Mouse (Mus musculus) mouse embryonic stem cell (cell line): Measurements from ENCODE around the gene Taf6l.
"Not testable (repeated sequence)": the region's sequence is repeated elsewhere in the genome, so short reads cannot be mapped to it uniquely, and the experiment has no call there.

Experiments used
- in situ Hi-C, 2 experiments: fragments of 300-500 bp; cut with MboI; formaldehyde crosslinking; loops; 1 replicate in 1 of 2; 3 replicates in 1 of 2; pipeline ENCODE4 v1.14.3; 2019 to 2020; ENCODE audit warnings: low sequenced_read_pairs in 2 of 2, low pct_unique_long_range_greater_than_20kb in 1 of 2, mixed read lengths in 1 of 2; ENCODE audit not compliant: unreplicated experiment in 1 of 2

Gene Taf6l

DNA sequence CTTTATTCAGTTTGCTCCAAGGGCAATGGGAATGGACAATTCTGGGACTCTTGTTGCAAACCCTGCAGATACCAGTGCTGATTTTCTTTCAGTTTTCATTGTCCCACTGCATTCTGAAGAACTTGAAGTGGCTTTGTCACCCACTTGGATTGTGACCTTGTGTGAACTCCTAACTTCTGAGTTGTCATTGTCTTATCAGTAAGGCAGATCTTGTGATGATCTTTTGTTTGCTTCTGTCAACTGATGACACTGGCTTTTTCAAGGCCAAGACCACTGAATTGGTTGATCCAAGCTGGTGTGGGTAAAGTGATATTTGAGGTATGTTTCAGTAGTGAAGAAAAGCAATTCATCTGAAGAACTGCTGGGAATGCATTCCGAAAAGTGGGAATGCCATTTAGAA, 40.8 kb downstream of the Taf6l start:
- in situ Hi-C loops: no loop called here

DNA sequence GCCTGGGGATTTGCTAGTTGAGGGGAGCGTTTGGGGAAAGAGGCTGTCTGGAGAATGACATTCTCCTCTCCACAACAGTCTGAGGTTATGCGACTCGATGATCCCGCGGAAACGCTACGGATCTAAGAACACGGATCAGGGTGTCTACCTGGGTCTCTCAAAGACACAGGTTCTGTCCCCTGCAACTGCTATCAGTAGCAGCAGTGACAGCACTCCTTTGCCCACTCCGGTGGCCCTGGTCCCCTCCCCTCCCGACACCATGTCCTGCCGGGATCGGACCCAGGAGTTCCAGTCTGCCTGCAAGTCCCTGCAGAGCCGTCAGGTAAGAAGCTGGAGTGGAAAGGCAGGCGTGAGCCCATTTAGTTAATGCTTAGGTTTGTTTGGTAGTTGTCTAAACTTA, 44.0 kb downstream of the Taf6l start:
- in situ Hi-C loops: no loop called here

DNA sequence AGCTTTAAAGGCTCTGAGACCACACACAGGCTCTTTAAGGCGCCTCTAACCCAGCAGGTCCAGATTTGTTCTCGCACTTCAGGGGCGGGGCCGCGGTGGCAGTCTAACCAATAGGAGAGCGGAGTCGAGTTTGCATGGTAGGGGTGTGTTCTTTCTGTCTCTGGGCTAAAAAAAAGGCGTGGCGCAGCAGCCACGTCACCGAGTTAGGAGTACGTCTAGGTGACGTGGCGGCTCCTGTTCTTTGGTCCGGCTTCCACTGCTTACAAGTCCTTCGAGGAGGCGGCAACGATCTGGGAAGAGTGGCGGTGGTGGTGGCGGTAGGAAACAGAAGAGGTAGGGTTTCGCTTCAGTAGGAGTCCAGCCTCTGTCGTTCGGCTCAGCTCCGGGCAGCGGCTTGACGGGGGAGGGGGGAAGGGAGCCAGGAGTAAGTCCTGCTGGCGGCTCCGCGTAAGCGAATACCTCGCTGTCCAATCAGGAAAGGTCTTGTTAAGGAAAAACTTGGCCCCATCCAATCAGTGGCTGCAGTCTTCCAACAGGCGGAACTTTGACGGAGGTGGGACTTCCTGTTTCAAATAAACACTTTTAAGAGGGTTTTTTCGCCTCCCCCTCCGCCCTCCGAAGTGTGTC, 44.9 kb downstream of the Taf6l start, which contains the start of gene Stx5a:
TSS of gene Stx5a (plus strand) at position 171 of the 627 bp plus-strand sequence.
- in situ Hi-C loops: no loop called here

DNA sequence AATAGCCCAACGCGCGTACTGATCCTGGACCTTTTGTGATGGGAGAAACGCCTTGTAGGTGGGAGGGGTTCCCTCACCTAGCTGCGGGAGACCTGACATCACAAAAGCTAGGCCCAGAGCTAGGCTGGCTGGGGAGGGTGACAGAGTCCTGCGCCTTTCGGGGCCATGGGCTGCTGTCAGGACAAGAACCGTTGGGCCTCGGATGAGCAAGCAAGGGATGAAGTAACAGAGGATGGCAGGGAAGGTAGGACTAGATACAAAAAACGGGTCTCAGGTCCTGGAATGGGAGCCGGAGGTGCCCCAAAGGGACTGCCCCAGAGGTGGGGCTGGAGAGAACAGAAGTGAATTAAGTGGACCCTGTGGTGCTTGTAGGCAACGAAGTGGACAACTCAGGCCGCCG, 45.6 kb downstream of the Taf6l start, which contains the start of gene 1700092M07Rik:
TSS of gene 1700092M07Rik (plus strand) at position 116 of the 400 bp plus-strand sequence.
- in situ Hi-C loops: no loop called here

DNA sequence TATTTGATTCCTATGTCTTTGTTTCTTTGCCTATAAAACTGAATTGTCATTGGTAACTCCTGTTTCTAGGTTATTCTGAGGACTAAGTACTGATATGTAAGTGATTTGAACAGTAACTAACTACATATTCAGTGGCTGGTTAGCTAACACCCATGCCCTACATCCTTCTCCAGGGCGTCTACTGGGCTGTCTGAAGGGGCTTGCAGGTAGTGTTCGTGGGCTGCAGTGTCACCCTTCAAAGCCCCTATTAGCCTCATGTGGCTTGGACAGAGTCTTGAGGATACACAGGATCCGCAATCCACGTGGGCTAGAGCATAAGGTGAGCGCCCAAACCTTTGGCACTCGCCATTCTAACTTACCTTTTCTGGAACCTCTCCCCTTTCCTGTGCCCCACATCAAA, 46.6 kb downstream of the Taf6l start:
- in situ Hi-C loops: no loop called here

DNA sequence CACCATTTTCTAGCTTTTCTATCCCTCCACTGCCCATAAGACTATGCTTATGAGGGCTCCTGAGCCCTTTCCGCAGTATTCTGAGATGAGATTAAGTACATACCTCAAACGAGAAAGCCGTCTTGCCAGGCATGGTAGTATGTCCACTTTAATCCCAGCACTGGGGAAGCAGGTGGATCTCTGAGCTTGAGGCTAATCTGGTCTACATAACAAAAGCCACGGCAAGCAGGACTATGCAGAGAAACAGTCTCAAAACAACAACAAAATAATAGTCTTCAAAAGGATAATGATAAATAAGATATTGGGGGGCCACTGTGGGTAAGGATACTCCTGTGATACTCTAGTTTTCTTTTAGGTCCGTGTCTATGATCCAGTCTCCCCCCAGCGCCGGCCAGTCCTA, 47.3 kb downstream of the Taf6l start:
- in situ Hi-C loops: no loop called here

DNA sequence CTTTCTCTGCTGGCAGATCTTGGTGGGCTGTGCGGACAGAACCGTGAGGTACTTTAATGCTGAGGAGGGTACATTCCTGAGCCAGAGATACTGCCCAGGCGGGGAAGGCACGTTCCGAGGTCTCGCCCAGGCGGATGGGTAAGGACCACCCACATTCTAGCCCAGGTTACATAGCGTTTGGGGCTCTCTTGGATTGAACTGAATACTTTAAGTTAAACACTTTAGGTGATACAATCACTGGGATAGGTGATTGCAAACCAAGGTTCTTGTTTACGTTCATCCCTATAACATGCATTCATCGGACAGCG, 50.1 kb downstream of the Taf6l start:
- in situ Hi-C loops: no loop called here

DNA sequence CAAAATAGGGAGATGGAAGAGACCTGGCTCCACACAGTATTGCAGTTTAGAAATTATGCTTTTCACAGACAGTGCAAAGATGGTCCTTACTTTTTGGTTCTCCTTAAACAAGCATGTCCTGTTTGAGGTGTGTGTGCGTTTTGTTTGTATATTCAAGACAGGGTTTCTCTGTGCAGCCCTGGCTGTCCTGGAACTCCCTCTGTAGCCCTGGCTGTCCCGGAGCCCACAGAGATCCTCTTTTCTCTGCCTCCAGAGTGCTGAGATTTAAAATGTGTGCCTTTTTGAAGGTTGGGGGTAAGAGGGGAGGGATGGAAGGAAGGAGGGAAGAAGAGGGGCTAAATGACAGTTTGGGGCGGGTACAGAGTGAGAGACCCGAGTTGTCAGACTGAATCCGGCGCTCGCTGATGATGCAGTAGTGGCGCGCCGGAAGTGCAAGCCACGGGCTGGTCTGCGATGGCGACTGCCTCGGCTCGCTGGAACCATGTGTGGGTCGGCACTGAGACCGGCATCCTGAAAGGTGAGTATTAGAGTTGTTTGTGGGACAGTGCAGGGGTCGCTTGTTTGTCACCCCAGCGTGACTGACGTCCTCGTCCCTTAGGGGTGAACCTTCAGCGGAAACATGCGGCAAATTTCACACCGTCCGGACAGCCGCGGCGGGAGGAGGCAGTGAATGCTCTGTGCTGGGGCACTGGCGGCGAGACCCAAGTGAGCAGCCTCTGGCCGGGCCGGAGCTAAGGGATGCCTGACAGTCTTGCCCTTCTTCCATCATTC, 50.6 kb downstream of the Taf6l start, which contains the start of gene Wdr74:
TSS of gene Wdr74 (plus strand) at position 439 of the 771 bp plus-strand sequence.
- in situ Hi-C loops: no loop called here

DNA sequence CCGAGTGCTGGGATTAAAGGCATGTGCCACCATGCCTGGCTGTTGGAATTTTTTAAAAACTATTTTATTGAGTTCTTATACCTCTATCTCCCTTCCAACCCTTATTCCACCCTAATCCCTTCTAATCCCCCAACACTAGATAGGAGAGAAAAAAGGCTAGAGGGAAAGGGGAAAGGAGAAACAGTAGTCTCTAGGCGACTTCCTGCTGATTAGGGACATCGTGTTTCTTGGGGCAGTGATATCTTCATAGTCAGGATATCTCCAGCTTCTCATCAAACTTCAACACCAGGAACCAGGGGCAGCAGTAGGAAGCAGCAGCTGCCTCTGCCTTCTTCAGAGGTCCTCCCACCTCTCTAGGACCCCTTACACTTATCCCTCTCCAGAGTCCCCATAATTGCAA, 51.9 kb downstream of the Taf6l start:
- in situ Hi-C loops: no loop called here

DNA sequence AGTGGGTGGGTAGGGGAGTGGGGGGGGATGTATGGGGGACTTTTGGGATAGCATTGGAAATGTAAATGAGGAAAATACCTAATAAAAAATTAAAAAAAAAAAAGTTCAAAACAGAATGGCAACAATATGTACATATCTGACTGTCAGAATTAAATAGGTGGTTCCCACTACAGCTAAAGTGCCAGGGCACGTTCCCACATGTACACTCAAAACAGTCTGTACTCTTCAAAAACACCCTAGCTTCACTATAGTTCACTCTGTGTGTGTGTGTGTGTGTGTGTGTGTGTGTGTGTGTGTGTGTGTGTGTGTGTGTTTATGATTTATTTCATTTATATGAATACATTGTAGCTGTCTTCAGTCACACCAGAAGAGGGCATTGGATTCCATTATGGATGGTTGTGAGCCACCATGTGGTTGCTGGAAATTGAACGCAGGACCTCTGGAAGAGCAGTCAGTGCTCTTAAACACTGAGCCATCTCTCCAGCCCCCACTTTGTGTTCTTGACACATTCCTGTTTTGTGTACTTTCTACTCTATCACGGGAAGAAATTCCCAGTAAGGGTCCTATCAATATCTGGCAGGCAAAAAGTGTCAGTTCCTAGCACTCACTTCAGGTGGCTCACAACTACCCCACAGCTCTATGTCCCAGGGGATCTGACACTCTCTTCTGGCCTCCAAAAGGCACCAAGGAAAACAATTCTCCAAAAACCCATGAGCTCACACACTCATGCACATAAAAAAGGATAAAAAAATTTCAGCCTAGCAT, 57.7 kb downstream of the Taf6l start:
- in situ Hi-C loops: not testable (repeated sequence)

DNA sequence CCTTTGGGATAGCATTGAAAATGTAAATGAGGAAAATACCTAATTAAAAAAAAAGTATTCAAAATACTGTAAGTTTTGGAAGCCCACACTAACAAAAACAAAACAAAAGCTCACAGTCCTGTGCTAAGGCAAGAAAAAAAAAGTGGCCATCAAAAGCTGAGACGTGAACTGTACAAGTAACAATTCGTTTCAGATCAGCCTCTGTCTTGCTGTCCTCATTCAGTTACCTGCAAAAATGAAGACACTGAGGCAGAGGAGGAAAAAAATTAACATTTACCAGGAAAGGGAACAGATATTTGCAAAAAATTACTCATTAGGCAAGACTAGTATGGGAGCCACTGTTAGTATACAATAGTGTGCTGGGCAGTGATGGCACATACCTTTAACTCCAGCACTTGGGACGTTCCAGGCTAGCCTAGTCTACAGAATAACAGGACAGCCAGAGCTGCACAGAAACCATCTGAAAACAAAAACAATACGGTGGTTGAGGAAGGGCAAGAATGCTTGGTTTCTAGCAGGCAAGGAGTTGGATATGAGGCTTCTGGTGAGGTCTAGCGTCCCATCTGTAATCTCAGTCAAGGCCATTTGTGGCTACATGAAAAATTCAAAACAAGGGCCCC, 58.6 kb downstream of the Taf6l start:
- in situ Hi-C loops: no loop called here

DNA sequence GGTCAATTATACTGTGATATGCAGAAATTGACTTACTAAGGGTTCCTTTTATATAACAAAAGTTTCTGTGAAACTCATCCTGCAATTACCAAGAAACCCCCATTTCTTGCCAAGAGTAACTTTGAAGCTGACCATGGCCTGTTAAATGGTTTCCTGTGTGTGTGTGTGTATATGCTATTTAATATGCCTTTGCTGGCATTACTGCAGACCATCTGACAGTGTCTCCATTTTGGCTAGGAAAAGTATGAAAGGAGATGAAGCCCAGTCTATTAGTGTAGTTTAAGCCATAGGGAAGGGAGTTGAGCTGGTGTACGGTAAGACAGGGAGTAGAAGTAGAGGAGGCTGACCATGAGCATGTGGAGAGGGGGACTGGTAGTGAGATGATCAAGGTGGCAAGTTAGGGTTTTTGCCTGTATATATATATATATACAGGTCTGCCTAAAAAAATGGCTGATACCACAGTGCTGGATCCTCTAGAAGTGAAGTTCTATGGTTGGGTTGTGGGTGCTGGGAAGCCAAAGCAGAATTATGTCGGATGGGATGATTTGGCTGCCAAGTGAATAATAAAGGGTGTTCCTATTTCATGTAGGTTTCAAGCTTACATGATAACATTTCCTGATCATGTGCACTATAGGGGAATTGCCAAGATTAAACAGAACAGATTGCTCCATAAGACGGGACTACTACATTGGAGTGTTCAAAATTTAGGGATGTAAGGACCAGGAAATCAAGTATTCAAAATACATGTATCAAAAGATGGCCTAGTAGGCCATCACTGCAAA, 59.4 kb downstream of the Taf6l start:
- in situ Hi-C loops: no loop called here

DNA sequence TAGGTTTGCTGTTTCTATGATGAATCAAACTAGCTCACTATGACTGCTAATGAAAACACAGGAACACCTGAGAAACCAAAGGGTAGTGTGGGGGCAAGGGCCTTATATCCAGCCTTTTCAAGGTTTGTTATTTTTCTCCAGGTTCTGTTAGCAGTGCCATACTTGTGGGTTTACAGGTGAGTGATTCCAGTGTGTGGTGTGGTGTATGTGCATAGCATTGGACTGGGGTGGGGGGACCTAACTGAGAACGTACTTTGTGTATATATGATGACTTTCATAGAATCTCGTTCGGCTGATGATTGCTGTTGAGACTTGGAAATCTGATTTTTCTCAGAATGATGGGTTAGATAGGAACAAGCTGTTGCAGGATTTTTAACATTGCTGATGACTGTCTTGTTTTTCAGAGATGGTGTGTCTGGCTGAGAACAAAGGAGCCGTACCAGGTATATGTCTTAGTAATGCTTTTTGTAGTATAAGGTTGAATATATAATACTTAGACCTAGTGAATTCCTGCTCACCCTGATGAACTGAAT, 61.1 kb downstream of the Taf6l start:
- in situ Hi-C loops: no loop called here
